Mouse (Mus musculus) urinary bladder, adult 18-20 months (tissue): ENCODE measurements at regions not wholly inside any gene's neighbourhood (a gene's known extent, or its start where the extent isn't known, plus 50 kb on each side); places are given as distances from the start of the nearest gene placed in this dataset.

Experiments
- DNase-seq, 2 experiments: peaks; one replicate each; pipeline ENCODE4 v3.0.0; 2022; ENCODE audit warnings: low spot score in 2 of 2, mixed read lengths in 2 of 2

GRCm38 (mm10) chr6:117613656-117614350 is 227.2 kb upstream of the Zfp637 start:
- peak; percentile 14 to 22 for DNase-seq

DNA sequence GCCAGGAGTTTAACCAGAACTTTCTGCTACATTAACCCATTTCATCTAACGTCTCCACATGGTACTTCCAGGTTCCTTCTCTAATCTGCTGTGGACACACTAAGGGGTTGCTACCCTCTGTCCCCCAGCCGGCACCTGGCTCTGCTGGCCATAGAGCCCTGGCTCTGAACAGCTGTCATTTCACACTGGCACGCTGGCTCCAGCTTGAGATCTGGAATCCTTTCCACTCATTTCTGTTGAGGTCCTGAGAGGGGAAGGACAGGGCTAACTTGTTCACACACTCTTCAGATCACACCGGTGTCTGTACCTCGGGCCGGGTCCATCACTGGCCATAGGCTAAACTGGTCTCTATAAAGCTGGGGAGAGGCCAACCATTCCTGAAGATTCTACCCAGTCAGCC is 226.6 kb upstream of the Zfp637 start:
- no peak for DNase-seq

GRCm38 (mm10) chr6:117617168-117617567 is 223.8 kb upstream of the Zfp637 start:
- no peak for DNase-seq

GRCm38 (mm10) chr6:117617951-117618350 is 223.0 kb upstream of the Zfp637 start:
- no peak for DNase-seq

- DNase-seq: no peak
Observed at GRCm38 (mm10) chr6:117619606-117620005, 221.4 kb upstream of the Zfp637 start.

GRCm38 (mm10) chr6:117622446-117622845 is 218.5 kb upstream of the Zfp637 start:
- no peak for DNase-seq

GRCm38 (mm10) chr6:117622946-117623345 is 218.0 kb upstream of the Zfp637 start:
- DNase-seq: no peak

DNA sequence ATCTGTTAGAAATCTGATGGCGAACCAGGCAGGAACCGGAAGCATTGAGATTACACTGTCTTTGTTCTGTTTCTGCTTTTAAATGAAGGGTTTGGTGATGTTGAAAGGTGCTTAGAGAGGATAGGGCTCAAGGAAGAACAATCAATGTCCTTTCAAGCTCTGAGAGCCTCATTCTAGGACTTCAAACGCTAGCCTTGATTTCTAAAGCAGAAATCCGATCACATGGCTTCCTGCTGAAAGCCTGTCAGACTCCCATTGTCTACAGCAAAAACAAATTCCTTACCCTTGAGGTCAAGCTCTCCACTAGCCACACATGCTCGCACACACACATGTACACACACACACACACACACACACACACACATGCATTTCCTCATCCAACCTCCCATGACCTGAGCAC is 215.3 kb upstream of the Zfp637 start:
- DNase-seq: no peak

- DNase-seq: no peak
Observed at GRCm38 (mm10) chr6:117627461-117627860, 213.5 kb upstream of the Zfp637 start.

DNA sequence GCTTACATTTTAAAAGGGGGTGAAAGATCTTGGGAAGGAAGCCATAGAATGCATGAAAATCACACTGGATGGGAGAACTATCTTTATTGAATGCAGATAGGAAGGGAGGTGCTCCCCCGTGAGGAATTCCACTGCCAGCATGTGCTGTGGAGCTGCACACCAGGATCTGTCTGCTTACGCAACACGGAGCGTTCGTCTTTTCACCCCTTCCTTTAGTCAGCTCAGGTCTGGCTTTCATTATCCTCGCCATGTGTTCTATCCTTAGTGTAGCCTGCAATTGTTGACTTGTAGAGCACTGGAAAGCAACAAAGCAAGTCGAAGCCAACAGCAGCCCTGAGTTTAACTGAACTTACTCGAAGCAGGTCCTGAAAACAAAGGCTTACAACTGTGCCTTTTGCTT is 194.4 kb upstream of the Zfp637 start:
- DNase-seq: no peak

GRCm38 (mm10) chr6:117650541-117650940 is 190.4 kb upstream of the Zfp637 start:
- DNase-seq: no peak

GRCm38 (mm10) chr6:117651551-117651950 is 189.4 kb upstream of the Zfp637 start:
- no peak for DNase-seq

DNA sequence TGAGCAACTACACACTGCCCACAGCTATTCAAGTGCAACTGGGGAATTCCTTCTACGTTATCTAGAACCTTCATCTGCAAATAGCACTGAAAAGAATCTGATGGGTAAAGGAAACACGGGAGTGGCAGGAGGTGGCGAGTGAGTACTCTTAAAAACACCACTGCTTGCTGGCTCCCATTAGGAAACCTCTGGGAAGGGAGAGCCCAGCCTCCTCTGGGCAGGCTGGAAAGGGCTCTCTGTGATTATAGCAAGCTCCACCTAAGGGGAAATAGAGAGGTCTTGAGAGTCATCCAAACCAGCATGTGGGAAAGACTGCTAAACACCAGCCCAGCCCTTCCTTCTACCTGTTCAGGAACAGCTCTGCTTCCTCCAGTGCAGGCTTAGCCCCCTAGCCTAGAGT is 189.0 kb upstream of the Zfp637 start:
- DNase-seq: peak in 1 of 2 experiments; percentile 8

DNA sequence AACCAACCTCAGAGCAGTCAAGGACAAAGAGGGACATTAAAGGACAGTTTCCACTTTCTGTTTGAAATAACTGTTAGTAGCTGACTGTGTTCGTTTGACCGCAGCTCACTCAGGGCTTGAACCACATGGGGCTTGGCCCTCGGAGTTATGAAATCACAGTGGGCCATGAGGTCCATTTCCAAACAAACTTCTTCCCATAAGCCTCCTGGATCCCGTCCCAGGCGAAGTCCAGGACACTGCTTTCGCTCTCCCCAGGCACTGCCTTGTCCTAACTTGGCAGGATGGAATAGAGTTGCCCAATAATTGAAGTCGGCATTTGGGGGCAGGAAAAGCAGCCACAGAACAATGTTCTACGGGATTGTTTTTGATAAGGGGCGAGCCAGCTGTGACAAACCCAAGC is 188.1 kb upstream of the Zfp637 start:
- DNase-seq: peak in 1 of 2 experiments; percentile 73

DNA sequence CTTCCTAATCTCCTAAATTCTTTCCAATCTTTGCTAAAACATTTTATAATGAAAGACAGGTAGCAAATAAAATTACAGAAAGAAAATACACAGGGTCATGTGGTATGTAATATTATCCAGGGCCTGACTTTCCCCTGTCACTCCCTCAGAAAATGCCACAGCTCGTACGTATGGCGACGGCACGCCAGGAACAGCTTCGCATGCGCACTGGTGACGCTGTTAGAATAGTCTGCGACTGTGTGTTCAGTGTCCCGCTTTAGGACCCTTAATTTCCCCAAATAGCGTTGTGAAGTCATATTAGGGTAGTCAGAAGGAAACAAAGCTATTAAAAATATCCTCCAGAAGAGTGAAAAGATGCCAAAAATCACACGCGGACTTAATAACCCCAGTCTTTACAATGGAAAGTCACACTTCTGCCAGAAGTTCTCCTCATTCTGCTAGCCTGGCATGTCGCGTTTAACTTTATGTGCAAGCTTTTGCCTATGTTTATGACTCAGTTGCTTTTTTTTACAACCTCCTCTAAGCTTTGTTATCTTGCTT is 187.0 kb upstream of the Zfp637 start:
- DNase-seq: no peak

- DNase-seq: no peak
Observed at GRCm38 (mm10) chr6:117655986-117656385, 185.0 kb upstream of the Zfp637 start.

GRCm38 (mm10) chr6:117660576-117660975 is 180.4 kb upstream of the Zfp637 start:
- no peak for DNase-seq

DNA sequence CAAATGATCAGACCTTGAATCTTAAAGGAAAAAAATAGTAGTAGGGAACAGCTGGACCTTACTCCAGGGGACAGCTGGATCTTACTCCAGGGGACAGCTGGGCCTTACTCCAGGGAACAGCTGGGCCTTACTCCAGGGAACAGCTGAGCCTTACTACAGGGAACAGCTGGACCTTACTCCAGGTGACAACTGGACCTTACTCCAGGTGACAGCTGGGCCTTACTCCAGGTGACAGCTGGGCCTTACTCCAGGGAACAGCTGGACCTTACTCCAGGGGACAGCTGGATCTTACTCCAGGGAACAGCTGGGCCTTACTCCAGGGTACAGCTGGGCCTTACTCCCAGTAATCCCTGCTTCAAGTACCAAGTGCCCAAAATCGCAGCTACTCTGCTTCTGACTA is 178.3 kb upstream of the Zfp637 start:
- peak in 1 of 2 experiments; percentile 35 for DNase-seq

DNA sequence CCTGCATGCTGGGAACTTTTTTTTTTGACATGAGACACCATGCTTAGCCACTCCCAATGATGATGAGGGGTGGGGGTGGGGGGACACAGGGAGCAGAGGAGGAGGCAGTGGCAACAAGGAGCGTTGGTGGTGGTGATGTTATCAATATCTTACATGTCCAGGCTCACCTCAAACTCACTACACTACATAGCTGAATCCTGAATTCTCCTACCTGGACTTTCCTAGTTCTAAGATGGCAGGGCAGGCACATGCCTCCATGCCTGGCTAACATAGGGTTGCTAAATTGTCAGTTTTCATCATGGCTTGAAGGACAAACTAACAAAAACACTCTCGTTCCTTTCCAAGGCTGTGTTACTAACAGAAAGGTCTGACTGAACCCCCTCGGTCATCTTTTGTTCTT is 170.6 kb upstream of the Zfp637 start:
- no peak for DNase-seq

DNA sequence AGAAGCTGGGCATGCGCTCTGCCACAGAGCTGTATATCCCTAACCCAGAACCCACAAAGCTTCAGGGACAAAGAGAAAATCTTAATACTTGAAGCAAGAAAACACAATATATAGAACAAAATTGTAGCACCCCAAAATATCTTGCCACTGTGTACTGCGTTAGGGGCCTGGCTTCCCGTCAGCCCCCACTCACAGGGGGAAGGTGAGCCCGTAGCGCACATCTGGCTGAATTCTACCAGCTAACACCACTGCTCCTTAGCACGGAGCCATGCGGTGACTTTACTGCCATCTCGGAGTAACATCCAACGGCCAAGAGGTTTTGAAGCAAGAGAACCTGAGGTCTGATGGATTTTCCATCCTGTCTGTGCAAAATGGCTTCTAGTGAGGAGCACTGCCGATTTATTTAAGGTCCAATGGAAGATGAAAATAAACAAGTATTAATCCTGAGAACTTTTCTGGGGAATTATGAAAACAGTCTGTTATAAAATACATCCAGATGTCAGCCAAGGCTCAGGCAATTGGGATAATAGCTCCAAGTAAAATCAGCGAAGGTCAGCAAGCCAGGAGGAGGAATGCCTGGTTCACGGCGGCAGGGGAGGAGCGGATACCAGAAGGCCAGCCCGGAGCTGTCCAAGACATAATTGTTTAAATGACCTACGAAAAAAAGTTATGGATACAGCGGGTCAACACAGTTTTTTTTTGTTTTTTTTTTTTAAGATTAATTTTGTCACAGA is 170.0 kb upstream of the Zfp637 start:
- DNase-seq: no peak

DNA sequence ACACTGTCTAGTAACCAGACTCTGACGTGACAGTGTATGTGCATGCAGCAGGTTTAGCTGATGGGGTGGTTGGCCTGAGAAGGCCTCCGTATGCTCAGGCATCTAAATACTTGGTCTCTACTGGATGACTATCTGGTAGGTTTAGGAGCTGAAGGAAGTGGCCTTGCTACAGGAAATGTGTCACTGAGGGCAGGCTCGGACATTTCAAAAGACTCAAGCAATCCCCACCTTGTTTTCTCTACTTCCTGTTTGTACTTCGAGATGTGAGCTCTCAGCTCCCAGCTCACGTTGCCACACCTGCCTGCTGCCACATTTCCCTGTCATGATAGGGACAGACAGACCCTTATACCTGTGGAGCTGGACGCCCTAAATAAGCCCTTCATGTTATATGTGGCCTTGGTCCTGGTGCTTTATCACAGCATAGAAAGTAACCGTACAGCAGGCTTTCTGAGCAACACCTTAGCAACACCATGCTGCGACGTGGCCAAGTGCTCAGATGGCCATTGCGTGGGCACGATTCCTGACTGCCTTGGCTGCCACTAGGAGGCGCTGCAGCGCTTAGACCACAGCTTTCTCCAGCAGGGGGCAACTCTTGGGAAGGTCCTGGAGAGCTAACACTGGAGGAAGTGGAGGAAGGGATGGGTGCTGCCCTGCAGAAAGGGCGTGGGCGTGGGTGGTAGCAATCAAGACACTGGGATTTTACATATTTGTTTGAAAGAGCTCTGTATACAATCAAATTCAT is 165.8 kb upstream of the Zfp637 start:
- DNase-seq: no peak

GRCm38 (mm10) chr6:117676064-117676821 is 164.7 kb upstream of the Zfp637 start:
- no peak for DNase-seq
